Mouse (Mus musculus) spleen, adult 2 months (tissue): ENCODE data around the gene Tns1. TPM values are rescaled to one million over a fixed set of nuclear protein-coding genes. Genes with fewer than 3 reads are reported as not detected.

Source experiments
- DNase-seq, 2 experiments: peaks; one replicate each; pipeline versions ENCODE4 v3.0.0 to v3.0.0-alpha.2; 2012 to 2021; ENCODE audit warnings: low spot score in 2 of 2, low read depth in 1 of 2
- H3K27ac ChIP-seq: fragments of 200-500 bp; 2 replicates; pipeline ENCODE4 v1.5.1; 2012; ENCODE audit warnings: low read length, inconsistent platforms; ENCODE audit not compliant: insufficient read depth
- H3K27me3 ChIP-seq: fragments of 200-500 bp; 2 replicates; pipeline ENCODE4 v1.6.1; 2012; ENCODE audit warnings: mild to moderate bottlenecking, moderate library complexity, low read length, inconsistent platforms; ENCODE audit not compliant: control insufficient read depth, insufficient read depth
- H3K36me3 ChIP-seq: fragments of 200-500 bp; 2 replicates; pipeline ENCODE4 v1.6.1; 2012; ENCODE audit warnings: mild to moderate bottlenecking, low read length, inconsistent platforms; ENCODE audit not compliant: control insufficient read depth, insufficient read depth
- H3K4me1 ChIP-seq: fragments of 200-500 bp; 2 replicates; pipeline ENCODE4 v1.6.1; 2011; ENCODE audit warnings: inconsistent platforms; ENCODE audit not compliant: control insufficient read depth, insufficient read depth, insufficient read length
- H3K4me3 ChIP-seq: fragments of 200-500 bp; 2 replicates; pipeline ENCODE4 v1.5.1; 2011; ENCODE audit warnings: mild to moderate bottlenecking, inconsistent platforms; ENCODE audit not compliant: insufficient read depth, insufficient read length; ENCODE audit errors: extremely low read depth
- CTCF ChIP-seq: fragments of 200-500 bp; IDR thresholded peaks from 2 replicates; pipeline ENCODE4 v1.5.1; 2011; ENCODE audit warnings: mild to moderate bottlenecking, inconsistent platforms; ENCODE audit not compliant: insufficient read depth, insufficient read length, insufficient replicate concordance; ENCODE audit errors: extremely low read depth
- POLR2A ChIP-seq: fragments of 200-500 bp; IDR thresholded peaks from 2 replicates; pipeline ENCODE4 v1.6.1; 2011; ENCODE audit warnings: low read depth, low read length, inconsistent platforms
- WGBS: fragments of 180-500 bp; shearing (Covaris S2); methylation state at CpG from one replicate; pipeline ENCODE4 v1.1.7; 2018; 5-methylcytosine and 5-hydroxymethylcytosine counted together
- polyA plus RNA-seq: library from polyadenylated mRNA; depleted of rRNA; stranded (reverse); fragments of >200 nt; gene quantifications from 2 replicates; pipeline ENCODE4 v1.2.3, GENCODE M21; 2012

Gene Tns1
- polyA plus RNA-seq, 1 experiment, result 80.4 TPM

GRCm38 (mm10) chr1:74029669-74030068 lies 94.6 kb downstream of the Tns1 start:
- H3K36me3 ChIP-seq, result no peaks in the 10 kb centered on the region
- TF ChIP-seq POLR2A, result no peak
- TF ChIP-seq CTCF, result no peak
- 86% methylated on average over 3 of the region's 3 CpGs for WGBS
- DNase-seq, result no peak
- H3K27me3 ChIP-seq, result no peaks in the 10 kb centered on the region
- H3K4me1 ChIP-seq, result no peaks in the 10 kb centered on the region
- H3K4me3 ChIP-seq, result no peak overlapping the region
- H3K27ac ChIP-seq, result no peak overlapping the region

GRCm38 (mm10) chr1:74028881-74029266 lies 95.4 kb downstream of the Tns1 start:
- Histone ChIP-seq H3K4me3 (no peak overlapping the region), H3K36me3 (no peaks in the 10 kb centered on the region), H3K27ac (peak overlapping the region; percentile 8; the same call in 1 of the 2 replicates), H3K4me1 (no peaks in the 10 kb centered on the region), H3K27me3 (no peaks in the 10 kb centered on the region)
- TF ChIP-seq CTCF (no peak), POLR2A (no peak)
- DNase-seq, result no peak
- 85% methylated on average over 5 of the region's 5 CpGs for WGBS

- no peak overlapping the region for H3K4me3 ChIP-seq
- H3K27me3 ChIP-seq, result no peaks in the 10 kb centered on the region
- H3K27ac ChIP-seq, result peak overlapping the region; percentile 27
- no peak for TF ChIP-seq POLR2A
- TF ChIP-seq CTCF, result no peak
- 83% methylated on average over 13 of the region's 13 CpGs for WGBS
- H3K36me3 ChIP-seq, result no peaks in the 10 kb centered on the region
- DNase-seq, result no peak
- H3K4me1 ChIP-seq, result no peaks in the 10 kb centered on the region
Measured at GRCm38 (mm10) chr1:74028118-74028880, 96.0 kb downstream of the Tns1 start.

DNA sequence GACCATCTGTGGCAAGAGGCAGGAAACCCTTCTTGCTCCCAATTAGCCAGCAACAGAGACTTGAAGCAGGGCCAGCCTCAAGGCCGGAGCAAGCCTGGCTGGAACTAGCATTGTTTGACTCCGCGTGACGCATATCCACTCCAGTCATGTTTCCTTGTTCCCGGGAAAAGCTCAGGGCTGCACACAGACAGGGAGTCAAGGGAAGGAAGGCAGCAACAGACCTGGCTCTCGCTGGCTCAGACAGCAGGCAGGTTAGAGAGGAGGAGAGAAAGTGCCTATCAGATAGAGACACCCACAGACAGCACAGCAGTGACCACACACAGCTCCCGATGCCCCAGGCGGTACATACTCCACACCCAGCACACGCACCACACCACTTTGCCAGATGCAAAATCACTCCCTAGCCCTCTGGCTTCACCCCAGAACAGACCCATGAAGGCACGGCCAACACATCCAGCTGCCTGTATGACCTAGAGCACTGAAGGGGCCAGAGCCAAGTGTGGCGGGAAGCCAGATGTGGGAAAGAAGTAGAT lies 96.6 kb downstream of the Tns1 start:
- DNase-seq, result no peak
- no peak for TF ChIP-seq CTCF
- no peak for TF ChIP-seq POLR2A
- Histone ChIP-seq H3K4me3 (no peak overlapping the region), H3K27me3 (no peaks in the 10 kb centered on the region), H3K27ac (peak overlapping the region; percentile 27), H3K4me1 (no peaks in the 10 kb centered on the region), H3K36me3 (no peaks in the 10 kb centered on the region)
- WGBS, result 60% methylated on average over 11 of the region's 11 CpGs

DNA sequence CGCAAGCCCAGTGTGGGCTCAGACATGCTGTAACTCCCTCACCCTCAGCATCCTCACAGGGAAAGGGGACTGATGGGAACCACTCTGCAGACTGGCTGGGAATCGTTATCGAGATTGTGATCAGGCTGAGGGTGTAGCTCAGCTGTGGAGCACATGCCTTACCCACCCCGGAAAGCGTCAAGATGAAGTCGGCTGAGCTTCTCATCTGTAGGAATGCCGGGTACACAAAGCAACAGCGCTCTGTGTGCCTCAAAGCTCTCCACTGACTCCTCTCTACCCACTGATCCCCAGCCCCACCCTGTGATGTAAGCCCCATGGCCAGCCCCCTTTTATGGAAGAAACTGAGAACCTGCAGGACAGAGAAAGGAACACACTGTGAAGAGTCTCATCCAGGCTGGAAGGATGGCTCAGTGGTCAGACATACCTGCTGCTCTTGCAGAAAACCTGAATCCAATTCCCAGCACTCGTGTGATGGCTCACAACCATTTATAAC lies 97.5 kb downstream of the Tns1 start:
- Histone ChIP-seq H3K27me3 (no peaks in the 10 kb centered on the region), H3K36me3 (no peaks in the 10 kb centered on the region), H3K27ac (peak overlapping the region; percentile 51; the same call in 1 of the 2 replicates), H3K4me3 (no peak overlapping the region), H3K4me1 (no peaks in the 10 kb centered on the region)
- DNase-seq, result no peak
- no peak for TF ChIP-seq CTCF
- TF ChIP-seq POLR2A, result no peak
- WGBS, result 87% methylated on average over 9 of the region's 9 CpGs

- DNase-seq, result no peak
- TF ChIP-seq POLR2A (no peak), CTCF (no peak)
- 42% methylated on average over 4 of the region's 4 CpGs for WGBS
- H3K27me3 ChIP-seq, result no peaks in the 10 kb centered on the region
- H3K27ac ChIP-seq, result 0 out of 2 replicates have a peak overlapping the region, but pooled peaks have one; percentile 21
- no peaks in the 10 kb centered on the region for H3K4me1 ChIP-seq
- H3K36me3 ChIP-seq, result no peaks in the 10 kb centered on the region
- H3K4me3 ChIP-seq, result no peak overlapping the region
Measured at GRCm38 (mm10) chr1:74025651-74026226, 98.5 kb downstream of the Tns1 start.

GRCm38 (mm10) chr1:74025227-74025626 lies 99.0 kb downstream of the Tns1 start:
- Histone ChIP-seq H3K36me3 (no peaks in the 10 kb centered on the region), H3K4me3 (no peak overlapping the region), H3K27ac (no peak overlapping the region), H3K27me3 (no peaks in the 10 kb centered on the region), H3K4me1 (no peaks in the 10 kb centered on the region)
- DNase-seq, result no peak
- 34% methylated on average over 6 of the region's 6 CpGs for WGBS
- TF ChIP-seq POLR2A, result no peak
- no peak for TF ChIP-seq CTCF
